Mouse (Mus musculus) right cerebral cortex, adult 18-20 months (tissue): ENCODE measurements at regions not wholly inside any gene's neighbourhood (a gene's known extent, or its start where the extent isn't known, plus 50 kb on each side); places are given as distances from the start of the nearest gene placed in this dataset.
"Not testable (repeated sequence)": the region's sequence is repeated elsewhere in the genome, so short reads cannot be mapped to it uniquely, and the experiment has no call there.

Source experiments
- DNase-seq: peaks from one replicate; pipeline ENCODE4 v3.0.0; 2022; ENCODE audit warnings: mixed read lengths

- no peak for DNase-seq
Observed at GRCm38 (mm10) chr14:116586742-116587141, 338.4 kb upstream of the Gpc6 start.

DNA sequence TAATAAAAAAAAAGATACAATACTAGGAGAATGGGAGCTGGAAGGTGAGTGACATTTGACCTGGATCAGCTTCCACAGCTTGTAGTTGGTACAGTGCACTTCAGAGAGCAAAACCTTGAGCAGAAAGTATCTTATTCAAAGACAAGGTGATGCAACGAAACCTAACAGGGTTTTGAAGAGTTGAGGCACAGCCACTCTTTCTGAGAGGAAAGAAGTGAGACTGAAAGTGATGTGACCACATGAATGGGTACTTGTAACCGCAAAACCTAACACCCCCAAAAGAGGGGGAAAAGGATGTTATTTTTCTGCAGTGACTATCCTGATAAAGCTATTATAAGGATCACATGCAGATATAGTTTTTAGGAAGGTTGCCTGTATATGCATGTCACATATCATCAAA lies 335.6 kb upstream of the Gpc6 start:
- DNase-seq: no peak

DNA sequence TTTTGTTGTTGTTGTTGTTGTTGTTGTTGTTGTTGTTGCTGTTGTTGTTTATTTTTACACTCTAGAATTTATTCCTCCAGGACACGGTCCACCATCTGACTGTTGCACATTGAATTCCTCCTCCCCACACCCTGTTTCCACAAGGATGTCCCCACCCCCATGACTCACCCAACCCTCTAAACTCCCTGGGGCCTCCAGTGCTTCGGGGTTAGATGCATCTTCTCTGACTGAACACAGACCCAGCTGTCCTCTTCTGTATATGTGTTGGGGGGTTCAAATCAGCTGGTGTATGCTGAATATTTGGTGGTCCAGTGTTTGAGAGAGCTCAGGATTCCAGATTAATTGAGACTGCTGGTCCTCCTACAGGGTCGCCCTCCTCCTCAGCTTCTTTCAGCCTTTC lies 335.0 kb upstream of the Gpc6 start:
- no peak for DNase-seq

- DNase-seq: no peak
Observed at GRCm38 (mm10) chr14:116608130-116608529, 317.0 kb upstream of the Gpc6 start.

- DNase-seq: no peak
Observed at GRCm38 (mm10) chr14:116611210-116611609, 313.9 kb upstream of the Gpc6 start.

DNA sequence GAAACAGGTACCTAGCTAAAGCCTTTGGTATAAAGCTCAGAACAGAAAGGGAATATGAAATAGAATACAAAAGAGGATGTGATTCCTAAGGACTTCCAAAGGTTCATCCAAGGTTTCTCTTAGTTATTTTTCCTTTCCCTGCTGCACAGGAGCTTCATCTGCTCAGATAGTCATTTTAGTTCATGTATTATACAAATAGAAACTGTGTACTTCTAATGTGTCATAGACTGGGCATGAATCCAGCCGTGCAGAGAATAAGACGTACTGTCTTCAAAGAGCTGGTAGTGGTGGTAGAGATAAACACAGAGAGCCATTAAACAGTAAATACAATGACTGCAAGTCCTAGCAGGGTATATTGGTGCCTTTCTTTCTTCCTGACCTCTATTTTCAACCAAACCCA lies 292.9 kb upstream of the Gpc6 start:
- DNase-seq: peak; percentile 59

GRCm38 (mm10) chr14:116642091-116642490 lies 283.0 kb upstream of the Gpc6 start:
- no peak for DNase-seq

GRCm38 (mm10) chr14:116651897-116652296 lies 273.2 kb upstream of the Gpc6 start:
- no peak for DNase-seq

- DNase-seq: no peak
Observed at GRCm38 (mm10) chr14:116683909-116684308, 241.2 kb upstream of the Gpc6 start.

DNA sequence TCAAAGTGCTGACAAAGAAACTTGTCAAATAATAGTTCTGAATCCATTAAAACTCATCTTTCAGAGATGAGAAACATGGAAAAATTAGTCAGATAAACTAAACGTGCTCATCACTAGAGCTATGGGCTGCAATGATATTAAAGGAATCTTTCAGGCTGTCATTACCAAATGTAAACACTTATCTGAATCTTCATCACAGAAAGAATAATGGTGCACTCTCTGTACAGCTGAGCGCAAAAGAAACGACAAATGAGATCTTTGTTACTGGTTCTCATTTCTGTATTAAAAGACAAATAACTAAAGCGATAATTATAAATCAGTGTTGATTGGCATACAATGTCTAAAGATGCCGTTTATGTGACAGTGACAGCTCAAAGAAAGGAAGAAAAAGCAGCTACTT lies 227.4 kb upstream of the Gpc6 start:
- DNase-seq: no peak

- no peak for DNase-seq
Observed at GRCm38 (mm10) chr14:116698437-116698836, 226.7 kb upstream of the Gpc6 start.

GRCm38 (mm10) chr14:116734596-116734995 lies 190.5 kb upstream of the Gpc6 start:
- DNase-seq: not testable (repeated sequence)

DNA sequence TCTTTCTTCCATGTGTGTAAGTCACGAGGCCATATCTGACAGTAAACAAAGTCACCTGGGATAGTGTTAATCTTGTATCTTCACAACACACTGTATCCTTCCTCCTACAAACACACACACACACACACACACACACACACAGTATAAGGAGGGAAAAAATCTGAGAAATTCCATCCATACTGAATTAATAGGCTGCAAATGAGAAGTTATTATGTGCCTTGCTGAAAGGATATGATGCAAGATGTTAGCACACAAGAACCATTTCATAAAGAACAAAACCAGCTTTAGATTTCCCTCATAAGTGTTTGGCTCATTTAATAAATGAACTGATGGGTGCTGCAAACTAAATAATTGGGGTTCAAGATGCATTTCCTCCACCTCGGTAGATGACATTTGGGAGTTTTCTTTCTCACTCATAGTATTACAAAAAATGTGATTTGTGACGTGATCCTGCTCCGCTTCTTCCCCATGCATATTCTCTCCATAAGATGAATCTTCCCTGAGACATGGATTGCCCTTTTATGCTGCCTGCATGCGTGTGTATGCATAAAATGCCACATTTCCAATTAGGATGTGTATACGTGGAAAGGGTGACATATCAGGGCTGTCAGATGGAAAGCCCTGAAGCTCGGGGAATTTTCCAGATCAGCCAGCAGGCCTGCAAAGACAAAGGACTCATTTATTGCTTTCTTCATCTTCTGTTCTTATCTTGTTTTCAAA lies 170.5 kb upstream of the Gpc6 start:
- no peak for DNase-seq

GRCm38 (mm10) chr14:116761429-116761828 lies 163.7 kb upstream of the Gpc6 start:
- DNase-seq: peak; percentile 2

- no peak for DNase-seq
Observed at GRCm38 (mm10) chr14:116771120-116771519, 154.0 kb upstream of the Gpc6 start.

DNA sequence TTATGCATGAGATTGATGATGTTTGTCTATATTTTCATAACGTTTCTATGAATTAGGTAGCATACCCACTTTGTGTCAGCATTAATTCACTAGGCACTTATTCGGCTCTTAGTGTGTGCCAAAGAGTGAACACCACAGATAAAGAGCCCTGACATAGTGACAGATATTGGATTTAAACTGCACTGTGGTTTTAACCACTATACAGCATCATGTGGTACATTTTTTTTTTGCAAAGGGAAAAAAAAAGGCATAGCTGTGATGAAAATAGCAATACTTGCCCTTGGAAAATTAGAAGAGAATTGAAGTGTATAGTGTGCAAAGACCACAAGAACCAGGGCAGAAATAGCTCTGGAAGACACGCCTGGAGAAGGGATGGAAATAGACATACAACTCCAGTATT lies 153.4 kb upstream of the Gpc6 start:
- DNase-seq: no peak

GRCm38 (mm10) chr14:116779661-116780060 lies 145.5 kb upstream of the Gpc6 start:
- peak; percentile 11 for DNase-seq

- DNase-seq: no peak
Observed at GRCm38 (mm10) chr14:116783840-116784239, 141.3 kb upstream of the Gpc6 start.

GRCm38 (mm10) chr14:116806504-116806903 lies 118.6 kb upstream of the Gpc6 start:
- DNase-seq: no peak

DNA sequence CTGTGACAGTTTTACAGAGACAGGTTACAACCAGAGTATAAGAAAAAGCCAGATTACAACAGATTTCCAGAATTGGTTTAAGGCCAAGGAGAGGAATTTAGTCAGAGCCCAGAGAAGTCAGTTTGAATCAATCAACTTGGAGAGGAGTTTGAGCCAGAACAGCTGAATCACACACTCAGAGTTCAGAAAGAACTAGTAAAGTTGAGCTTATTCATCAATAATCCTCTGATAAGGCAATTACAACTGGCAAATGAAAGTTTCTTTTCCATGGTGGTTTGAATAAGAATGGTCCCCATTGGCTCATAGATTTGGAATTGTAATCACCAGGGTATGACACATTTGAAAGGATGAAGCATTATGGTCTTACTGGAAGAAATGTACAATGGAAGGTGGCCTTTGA lies 116.5 kb upstream of the Gpc6 start:
- DNase-seq: no peak

DNA sequence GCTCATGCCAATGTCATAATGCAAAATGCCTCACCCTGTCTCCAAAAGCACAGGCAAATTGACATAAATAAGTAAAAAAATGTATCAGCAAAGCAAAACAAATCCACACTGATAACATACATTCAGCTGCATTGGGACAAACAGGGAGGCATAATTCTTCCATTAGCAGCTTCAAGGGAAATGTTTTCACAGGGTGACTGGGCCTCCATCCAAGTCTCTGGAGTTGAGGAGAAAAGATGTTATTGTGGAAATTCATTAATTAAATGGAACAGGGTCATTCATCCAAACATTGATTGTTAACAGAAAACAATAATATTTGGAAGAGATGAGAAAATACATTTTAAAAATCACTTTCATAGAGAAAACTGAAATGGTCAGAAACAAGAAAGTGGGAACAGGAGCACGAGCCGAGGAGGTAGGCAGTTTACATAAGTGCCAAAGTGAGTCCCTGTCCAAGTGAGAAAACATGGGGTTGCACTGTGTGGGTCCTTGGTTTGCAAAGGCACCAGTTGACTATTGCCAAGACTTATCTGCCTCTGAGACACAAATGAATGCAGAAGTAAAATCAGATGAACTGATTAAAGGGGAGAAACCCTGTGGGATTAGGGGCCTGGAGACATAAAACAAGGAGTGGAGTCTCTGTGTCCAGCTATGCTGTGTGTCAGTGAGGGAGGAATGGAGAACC lies 114.3 kb upstream of the Gpc6 start:
- no peak for DNase-seq

DNA sequence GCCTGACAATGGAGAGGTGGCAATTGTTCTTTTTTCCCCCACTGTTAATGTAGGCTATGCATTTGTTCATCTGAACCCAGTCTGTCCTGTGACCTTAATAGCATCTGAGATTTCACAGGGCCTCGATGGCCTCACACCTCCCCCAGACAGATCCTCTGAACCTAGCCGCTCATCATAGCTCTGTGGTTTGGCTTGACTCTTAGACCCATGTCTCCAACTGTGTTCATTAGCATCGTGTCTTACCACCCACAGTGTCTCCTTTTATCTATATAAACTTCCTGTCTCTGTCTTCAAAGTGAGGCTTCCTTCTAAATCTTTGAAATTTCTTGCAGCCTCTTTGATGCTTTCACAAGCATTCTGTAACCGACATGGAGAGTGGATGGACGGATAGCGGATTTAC lies 87.9 kb upstream of the Gpc6 start:
- DNase-seq: no peak

- DNase-seq: no peak
Observed at GRCm38 (mm10) chr14:116869437-116869836, 55.7 kb upstream of the Gpc6 start.

DNA sequence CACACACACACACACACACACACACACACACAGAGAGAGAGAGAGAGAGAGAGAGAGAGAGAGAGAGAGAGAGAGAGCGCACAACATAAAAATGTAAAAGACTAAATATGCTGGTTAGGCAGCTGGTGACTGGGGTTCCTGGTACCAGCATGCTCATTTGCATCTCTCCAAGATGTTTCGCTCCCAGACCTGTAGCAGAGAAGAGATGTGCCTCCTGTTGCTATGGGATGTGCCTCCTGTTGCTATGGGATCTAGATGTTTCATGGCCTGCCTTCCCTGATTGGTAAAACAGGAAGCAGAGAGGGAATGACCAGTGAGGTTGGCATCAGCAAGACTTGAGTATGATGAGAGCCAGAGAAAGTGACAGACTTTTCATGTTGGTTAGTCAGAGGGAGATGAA lies 55.1 kb upstream of the Gpc6 start:
- DNase-seq: no peak
